Mouse (Mus musculus) T-helper 17 cell (primary cell): Measurements from ENCODE around the gene Vmac.

Experiments used
- in situ Hi-C, 2 experiments: fragments of 300-600 bp; cut with MboI, MseI; formaldehyde crosslinking; loops; 1 replicate in 1 of 2; 2 replicates in 1 of 2; pipeline ENCODE4 v1.15.1; 2025; ENCODE audit warnings: high pct_unique_total_duplicates in 2 of 2

Gene Vmac

DNA sequence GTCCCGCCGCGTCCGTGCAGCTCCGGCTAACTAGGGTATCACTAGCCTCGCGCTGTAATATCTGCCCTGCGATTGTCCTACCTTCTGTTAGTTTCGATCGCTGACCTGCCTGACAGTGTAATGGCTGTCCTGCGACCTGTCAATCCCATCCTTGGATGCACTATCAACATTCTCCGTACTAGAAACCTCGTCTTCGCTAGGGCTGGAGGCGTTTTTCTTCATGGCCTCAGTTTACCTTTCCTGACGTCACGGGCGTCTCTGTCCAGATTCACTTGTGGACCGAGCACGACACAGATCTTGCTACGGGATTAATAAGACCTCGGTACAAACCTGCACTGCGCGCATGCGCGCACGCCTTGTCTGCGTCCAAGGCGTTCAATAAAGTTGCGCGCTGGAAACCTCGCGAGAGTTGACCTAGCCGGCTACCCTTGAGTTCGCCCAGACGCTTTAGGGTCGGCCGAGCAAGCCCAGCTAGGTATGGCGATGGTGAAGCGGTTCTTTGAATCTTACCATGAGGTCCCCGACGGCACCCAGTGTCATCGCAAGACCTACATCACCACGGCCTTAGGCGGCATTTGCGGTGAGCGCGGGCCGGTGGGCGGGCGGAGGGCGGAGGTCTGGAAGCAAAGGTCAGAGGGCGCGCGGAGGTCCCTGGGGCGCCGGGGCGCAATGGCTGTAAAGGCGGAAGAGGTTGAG is at the start of gene Vmac, which contains the start of gene Ndufa11:
Vmac (minus strand) TSS at position 660 of the 696 bp plus-strand sequence.
Ndufa11 (plus strand) TSS at position 405 of the 696 bp plus-strand sequence.
- in situ Hi-C loops = loop anchor here in 1 of 2 experiments (5.0 kb wide), 1 partner anchor 45 kb away; the partner anchor contains the start of gene Dus3l

DNA sequence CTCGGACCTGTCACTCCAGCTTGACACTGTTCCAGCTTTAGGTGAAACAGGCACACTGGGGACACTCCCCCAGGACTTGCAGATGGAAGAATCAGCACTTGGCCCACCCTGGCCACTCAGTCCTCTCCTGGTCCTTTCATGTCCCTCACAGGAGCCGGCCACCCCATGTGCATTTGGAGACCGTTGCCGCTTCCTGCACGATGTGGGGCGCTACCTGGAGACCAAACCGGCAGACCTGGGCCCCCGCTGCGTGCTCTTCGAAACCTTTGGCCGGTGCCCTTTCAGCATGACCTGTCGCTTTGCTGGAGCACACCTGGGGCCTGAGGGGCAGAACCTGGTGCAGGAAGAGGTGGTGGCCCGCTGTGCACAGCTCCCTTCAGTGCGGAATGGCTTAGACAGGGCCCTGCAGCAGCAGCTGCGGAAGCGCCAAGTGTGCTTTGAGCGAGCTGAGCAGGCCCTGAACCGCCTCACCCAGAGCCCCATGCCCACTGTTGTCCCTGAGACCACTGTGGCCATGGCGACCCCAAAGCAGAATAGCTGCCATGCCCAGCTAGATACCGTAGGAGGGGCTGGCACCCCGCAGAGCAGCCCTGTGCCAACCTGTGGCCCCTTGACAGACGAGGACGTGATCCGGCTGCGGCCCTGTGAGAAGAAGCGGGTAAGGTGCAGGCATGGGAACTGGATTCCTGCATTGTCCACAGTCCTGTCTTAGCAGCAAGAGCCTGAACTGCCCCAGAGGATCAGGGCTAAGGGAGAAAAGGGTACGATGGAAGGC is 49.0 kb upstream of the Vmac start:
- in situ Hi-C loops = loop anchor here in 1 of 2 experiments (5.0 kb wide), 1 partner anchor 60 kb away; no protein-coding TSS in a partner anchor

DNA sequence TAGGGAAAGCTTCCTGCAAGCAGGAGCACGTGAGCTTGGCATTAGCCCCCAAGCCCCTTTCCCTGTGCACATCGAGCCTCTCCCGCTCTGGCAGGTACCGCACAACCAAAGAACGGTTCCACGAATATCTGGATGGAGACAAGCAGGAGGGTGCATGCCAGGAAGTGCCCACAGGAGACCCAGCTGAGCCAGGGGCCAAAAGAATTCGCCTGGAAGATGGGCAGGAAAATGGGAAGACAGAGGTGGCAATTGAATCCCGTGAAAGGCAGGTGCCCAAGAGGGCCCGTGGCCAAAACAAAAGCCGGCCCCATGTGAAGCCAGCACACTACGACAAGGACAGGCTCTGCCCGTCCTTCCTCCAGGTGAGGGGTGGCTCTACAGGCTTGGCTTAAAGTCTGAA is 47.6 kb upstream of the Vmac start:
- in situ Hi-C loops = loop anchor here in 1 of 2 experiments (5.0 kb wide), 1 partner anchor 62 kb away; no protein-coding TSS in a partner anchor

DNA sequence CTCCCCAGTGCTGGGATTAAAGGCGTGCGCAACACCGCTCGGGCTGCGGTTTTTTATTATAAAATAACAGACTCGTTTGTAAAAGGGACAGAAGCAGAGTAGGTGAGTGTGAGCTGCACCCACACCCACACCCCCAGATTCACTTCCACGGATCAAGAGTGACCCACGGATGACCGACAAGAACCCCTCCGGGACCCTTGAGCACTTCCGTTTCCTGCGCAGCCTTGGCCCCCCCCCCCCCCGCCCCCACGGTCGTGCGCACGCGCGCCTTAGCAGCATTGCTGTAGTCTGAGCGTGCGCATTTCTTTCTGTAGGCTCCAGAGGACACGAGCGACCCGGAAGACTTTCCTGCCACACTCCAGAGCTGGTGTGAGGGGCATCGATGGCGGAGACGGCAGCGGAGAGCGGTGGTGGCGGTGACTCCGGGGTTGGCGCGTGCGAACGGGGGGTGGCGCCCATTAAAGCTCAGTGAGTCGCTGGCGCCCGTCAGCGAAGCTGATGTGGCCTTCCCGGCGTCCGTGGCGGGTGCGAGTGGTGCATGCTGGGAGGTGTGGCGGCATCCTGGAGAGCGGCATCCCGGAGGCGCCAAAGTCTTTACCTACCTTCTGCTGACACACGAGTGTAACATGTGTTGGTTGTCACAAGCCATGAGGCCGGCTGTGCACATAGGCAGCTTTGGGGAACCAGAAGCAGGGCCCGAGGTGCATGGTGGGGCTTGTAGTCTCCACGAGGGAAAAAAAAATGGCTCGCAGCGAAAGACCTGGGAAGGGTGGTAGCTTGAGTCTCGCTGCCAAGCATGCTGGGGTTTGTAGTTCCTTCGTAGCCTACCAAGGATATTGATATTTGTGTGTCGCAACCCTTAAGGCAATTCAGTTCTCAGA is 46.9 kb upstream of the Vmac start, which contains the start of gene Dus3l:
Dus3l (plus strand) TSS at position 284 of the 881 bp plus-strand sequence.
- in situ Hi-C loops = loop anchor here in 1 of 2 experiments (5.0 kb wide), 2 partner anchors 47 to 63 kb away; partner anchors contain the start of genes Ndufa11 and Vmac

DNA sequence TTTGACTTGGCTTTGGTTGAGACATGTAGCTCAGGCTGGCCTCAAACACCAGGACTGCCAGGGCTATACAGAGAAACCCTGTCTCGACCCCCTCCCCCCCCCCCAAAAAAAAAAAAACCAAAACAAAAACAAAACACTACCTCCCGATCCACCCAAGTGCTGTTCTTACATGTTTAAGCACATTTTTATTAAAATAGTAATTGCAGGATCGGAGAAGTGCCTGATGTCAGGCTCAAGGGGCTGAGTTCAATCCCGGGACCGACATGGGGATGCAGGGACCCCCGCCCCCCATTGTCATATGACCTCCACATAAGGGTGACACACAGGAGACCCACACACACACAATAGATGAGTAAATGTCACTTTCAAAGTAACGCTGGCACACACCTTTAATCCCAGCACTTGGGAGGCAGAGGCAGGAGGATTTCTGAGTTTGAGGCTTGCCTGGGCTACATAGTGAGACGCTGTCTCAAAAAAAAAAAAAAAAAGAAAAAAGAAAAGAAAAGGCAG is 46.0 kb upstream of the Vmac start:
- in situ Hi-C loops = loop anchor here in 1 of 2 experiments (5.0 kb wide), 1 partner anchor 46 kb away; the partner anchor contains the start of genes Ndufa11 and Vmac

DNA sequence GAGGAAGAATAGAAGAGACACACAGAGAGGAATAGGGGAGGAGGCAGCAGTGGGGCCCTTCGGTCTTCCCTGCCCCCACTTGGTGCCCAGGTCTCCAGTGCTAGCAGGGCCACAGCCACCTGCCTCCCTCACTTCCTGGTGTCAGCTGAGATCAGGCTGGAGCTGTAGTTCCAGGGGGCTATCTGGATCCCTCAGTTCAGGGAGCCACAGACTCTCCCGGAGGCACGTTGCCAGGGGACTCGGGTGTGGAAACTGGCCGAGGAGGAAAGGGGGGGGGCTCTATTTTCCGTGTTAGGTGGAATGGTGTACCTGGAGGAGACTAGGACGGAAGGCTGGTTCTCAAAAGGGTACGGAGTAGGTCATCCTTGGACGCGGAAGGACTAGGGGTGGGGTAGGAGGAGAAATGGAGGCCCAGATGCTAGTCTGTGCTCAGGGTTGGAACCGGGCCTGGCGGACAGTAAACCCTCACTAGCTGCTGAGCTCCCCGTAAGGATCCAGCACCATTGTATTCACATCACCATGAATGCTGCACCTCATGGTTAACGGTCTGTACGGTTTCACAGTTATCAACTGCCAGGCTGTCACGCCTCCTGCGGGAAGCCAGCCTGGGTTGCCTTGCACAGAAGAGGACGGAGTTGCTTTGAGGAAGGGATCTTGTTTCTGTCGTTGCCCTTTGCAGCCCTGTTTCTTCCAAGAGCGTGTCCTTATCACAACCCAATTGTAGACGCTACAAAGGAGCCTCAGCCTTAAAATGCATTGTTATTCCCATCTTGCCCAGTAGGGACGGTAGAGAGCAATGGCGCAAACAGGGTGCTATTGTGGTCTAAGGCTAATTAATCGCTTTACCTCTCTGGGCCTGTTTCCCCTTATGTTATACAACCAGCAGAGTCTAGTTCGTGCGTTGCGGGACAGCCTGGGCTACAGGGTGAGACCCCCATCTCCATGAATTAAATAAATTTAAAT is 45.2 kb upstream of the Vmac start:
- in situ Hi-C loops = loop anchor here in 1 of 2 experiments (5.0 kb wide), 1 partner anchor 46 kb away; the partner anchor contains the start of genes Ndufa11 and Vmac

DNA sequence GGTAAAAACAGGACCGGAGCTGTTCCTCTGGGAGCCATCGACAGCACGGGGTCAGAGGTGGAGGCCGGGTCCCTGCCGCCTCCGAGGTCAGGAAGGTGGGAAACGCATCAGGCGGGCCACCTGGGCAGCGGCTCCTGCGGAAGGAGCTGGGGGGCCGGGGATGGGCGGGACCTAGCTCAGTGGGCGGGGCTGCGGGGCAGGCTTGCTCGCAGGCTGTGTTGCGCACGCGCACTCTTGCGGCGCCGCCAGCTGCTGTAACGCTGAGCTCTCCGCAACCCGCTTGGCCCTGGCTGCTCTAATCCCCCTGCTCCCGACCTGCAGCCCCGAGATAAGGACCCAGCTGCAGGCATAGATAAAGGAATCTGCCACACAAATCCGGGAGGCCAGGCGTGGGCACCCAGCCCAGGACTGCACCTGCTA is 44.2 kb upstream of the Vmac start:
- in situ Hi-C loops = loop anchor here in 1 of 2 experiments (5.0 kb wide), 1 partner anchor 45 kb away; the partner anchor contains the start of genes Ndufa11 and Vmac

DNA sequence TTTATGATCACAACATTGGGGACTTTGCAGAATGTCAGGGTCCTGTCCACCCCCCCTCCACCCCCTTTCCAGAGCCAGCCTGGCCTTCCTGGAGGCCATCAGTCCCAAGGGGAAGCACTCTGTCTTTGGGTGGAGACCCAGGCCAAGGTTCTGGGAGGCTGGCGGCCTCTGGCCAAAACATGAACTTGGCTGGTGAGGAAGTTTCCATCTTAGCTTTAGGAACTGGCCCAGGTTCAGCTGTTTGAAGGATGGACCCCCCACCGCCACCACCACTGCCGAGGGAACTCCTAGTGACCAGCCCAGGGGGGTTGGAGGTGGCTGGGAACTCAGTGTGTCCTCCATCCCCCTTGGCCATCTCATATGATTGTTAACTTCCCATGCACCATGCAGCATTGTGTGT is 43.3 kb upstream of the Vmac start:
- in situ Hi-C loops = loop anchor here in 1 of 2 experiments (5.0 kb wide), 1 partner anchor 44 kb away; the partner anchor contains the start of genes Ndufa11 and Vmac

DNA sequence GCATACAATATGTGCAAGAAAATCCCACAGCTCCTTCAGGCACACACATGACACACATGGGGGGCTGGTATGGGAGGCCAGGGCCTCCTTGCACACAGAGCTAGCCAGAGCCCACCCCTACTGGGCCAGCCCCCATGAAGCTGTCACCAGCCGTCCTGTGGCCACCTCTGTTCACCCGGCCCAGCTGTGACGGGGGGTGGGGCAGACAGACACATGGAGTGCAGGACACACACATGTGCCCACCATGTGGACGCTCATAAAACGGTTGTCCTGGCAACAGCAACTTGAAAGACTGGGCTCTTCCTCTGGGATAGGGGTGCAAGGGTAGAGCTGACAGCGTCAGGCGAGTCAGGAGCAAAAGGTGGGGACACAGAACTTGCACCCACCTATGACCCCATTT is 41.4 kb upstream of the Vmac start:
- in situ Hi-C loops = no loop called here

DNA sequence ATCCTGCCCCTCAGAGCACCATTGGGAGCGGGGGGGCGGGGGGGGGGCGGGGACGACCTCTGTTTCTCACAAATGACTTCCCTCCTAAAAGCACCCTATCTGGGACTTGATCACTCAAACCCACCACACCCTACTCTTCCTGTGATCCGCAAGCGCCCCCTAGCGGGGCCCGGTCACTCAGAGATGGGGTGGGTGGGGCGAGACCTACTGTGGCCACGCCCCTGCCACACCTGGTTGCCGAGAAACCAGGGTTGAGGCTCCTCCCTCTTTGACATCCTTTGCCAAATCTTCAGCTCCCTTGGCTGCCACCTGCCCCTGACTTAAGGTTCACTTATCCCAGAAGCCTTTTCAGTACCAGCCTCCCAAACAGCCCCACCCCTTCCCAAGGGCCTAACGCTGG is 40.3 kb upstream of the Vmac start:
- in situ Hi-C loops = no loop called here

DNA sequence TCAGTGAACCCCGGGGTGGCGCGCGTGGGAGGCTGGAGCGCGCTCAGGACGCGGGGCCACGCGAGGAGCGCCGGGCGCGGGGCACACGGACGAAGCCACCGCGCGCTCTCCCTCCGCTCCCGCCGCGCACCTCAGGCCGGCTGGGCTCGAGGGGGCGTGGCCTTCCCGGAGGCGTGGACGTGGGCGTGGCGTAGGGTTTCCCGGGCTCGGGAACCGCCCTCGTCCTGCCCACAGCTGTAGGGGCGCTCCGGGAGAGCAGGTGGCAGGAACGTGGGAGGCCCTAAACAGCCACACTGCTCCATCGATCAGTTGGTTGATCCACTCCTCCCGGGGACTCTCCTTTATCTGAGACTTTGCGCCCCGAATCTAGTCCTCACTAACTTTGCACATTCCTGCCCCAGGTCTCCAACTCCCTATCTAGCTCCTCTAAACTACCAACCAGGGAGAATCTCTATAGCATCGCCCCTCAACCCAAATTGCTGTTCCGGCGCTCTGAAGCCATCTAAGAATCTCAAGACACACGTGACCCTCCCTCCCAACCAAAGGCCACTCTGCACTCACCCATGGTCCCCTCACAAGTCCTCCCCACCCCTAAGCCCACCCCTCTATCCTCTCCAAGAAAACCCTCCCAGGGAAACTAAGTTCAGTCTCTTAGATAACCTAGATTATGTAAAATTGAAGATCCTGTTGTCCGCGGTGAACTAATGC is 39.7 kb upstream of the Vmac start, which contains the start of gene Nrtn:
Nrtn (minus strand) TSS at position 115 of the 708 bp plus-strand sequence.
- in situ Hi-C loops = no loop called here

DNA sequence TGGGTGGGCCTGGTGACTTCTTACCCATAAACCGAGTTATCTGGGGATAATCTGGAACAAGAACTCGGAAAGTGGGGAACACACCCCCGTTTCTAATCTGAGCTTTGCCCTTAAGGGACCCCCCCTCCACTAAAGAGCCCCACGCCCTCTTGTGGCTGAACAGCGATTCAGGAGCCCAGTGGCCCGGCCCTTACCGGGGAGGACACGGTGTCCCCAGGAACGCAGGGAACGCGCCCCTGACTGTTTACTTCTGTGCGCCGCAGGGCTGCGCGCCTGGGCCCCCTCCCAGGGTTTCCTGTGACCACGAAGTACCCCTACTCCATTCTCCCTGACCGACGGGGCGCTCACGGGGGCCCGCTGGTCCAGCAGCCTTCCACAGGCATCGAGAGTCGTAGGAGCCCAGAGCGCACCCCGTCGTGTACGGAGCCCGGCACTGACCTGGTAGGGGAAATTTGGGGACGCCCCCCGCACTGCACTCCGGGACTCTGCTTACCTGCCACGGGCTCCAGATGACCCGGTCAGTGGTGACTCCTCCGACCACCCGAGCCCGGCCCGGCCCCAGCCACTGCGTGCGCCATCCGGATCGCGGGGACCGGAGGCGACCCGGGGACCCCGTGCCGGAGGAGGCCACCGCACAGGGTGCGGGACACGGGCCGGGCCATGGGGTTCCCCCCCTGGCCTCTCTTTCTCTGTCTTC is 39.0 kb upstream of the Vmac start:
- in situ Hi-C loops = no loop called here

DNA sequence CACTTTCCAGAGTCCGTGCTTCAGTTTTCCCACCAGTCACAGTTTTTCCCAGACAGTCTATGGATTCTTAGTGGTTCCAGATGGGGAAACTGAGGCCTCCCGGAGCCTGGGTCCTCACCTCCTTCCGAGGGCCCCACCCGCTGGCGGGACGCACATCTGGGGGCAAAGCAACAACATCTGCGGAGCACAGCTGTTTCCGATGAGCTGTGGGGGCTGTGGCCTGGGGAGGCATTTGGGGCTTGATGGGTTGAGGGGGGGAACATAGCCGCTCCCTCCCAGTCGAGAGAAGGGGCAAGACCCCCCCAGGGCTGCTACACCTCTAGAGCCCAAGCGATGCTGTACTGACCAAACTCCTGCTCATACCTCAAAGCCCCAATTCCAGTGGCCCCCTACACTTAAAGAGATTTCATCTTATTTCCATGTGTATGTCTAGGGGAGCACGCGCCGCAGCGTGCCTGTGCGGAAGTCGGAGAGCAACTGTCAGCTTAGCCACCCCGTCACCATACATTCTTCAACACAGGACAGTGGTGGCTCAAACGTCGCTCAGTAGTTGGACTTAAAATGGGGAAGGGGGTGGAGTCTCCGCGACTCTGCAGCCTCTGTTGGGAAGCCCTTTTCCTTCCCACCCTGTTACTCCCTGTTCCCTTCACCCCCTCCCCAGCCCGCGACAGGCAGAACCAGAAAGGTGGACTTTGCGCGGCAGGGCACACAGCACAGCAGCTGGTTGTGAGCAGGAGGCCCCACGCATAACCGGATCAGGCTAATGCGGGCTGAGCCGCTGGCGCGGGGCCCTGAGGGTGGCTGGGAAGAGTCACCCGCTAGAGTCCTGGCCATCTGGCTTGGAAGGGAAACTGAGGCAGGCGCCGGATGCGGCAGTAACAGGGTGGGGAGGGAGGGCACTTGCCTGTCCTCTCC is 36.7 kb upstream of the Vmac start:
- in situ Hi-C loops = no loop called here

DNA sequence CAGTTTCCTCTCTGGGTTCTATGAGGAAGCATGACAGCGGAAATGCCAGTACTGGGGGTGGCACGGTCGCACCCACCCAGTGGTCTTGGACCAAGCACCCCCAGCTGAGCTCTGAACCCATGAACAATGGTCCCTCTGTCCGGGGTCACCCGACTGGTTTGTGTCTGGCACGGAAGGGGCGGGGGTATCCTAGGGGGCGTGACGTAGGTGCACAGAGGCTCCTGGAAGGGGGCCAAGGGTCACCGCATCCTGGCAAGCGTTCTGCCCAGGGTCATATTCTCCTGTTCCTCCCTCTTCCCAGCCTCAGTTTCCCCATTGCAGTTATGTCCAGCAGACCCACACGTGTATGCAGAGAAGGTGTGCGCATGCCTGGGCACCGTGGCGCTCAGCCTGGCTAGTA is 35.6 kb upstream of the Vmac start:
- in situ Hi-C loops = no loop called here

DNA sequence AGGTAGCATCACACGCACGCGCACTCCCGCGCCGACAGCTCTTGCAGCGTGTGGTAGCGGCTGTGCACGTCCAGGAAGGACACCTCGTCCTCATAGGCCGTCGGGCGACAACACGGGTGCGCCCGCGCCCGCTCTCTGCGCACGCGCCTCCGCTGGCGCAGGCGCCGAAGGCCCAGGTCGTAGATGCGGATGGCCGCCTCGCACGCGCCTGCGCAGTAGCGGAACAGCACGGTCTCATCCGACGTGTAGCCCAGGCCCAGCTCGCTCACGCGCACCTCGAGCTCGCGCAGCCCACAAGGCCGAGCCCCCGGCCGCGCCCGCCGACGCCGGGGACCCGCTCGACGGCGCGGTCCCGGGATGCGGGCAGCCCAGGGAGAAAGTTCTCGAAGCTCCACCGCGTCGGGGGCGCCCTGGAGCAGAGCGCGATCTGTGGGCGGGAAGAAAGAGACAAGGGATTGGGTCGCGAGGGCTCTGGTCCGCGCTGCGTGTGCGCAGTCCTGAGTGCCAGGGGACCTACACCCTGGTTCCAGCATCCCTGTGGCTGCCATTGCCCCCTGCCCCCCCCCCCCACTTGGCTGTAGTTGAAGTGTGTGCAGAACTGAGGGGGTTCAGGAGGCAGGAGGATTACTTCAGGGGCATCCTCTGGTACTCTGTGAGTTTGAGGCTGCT is 33.7 kb upstream of the Vmac start:
- in situ Hi-C loops = no loop called here

DNA sequence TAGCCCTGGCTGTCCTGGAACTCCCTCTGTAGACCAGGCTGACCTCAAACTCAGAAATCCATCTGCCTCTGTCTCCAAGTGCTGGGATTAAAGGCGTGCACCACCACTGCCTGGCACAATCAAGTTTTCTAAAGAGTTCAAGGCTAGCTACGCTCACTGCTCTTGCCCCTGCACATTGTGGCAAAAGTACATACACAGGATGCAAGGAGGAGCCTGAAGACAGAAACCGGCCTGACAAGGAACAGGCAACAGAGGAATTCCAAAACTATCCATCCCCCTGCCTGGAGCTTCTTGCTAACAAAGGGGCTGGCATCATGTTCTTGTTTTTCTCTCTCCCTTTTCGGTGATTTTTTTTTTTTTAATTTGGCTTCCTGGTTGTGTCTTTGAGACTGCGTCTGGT is 26.4 kb upstream of the Vmac start:
- in situ Hi-C loops = no loop called here

DNA sequence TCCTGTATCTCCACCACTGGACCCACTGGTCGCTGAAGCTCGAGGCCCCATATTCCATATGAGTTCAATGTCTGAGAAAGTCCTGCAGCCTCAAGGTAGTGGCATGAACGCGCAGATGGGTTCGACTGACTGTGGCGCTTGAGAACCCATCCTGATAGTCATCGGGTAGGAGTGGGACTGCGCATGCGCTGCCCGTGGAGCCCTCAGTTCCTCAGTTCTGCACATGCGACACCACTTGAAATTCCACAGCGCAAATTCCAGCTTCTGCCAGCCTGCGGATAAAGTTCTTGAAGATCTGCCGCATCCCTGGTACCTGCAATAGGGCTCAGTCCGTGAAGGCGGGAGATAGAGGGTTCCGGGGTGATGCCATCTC is 23.0 kb upstream of the Vmac start:
- in situ Hi-C loops = no loop called here
